Mouse (Mus musculus): ENCODE measurements around the gene Uimc1. TPM values are rescaled to one million over a fixed set of nuclear protein-coding genes. Genes with fewer than 3 reads are reported as not detected.

Uimc1 gene
- polyA plus RNA-seq, 1 experiment from 2014 or later, result 12.1 TPM

GRCm38 (mm10) chr13:54995161-54995560, 104.9 kb downstream of the Uimc1 start:
- no peak for ATAC-seq
- H3K9me3 ChIP-seq (ENCODE audit: low read length), result no peaks in the 10 kb centered on the region

GRCm38 (mm10) chr13:54994576-54994975, 105.5 kb downstream of the Uimc1 start:
- Histone ChIP-seq H3K4me2 (ENCODE audit: low read depth, low read length) (no peak overlapping the region), H3K27ac (ENCODE audit: low read depth) (no peak overlapping the region), H3K27me3 (ENCODE audit: insufficient read depth, low read length) (no peaks in the 10 kb centered on the region), H3K36me3 (replicated peaks; ENCODE audit: insufficient read depth, low read length) (no peaks in the 10 kb centered on the region), H3K4me3 (ENCODE audit: low read depth, low read length) (no peak overlapping the region), H3K4me1 (ENCODE audit: insufficient read depth) (no peaks in the 10 kb centered on the region), H3K9me3 (ENCODE audit: low read length) (no peaks in the 10 kb centered on the region), H3K9ac (replicated peaks) (no peak overlapping the region)
- ATAC-seq (no peak), DNase-seq (no peak)
- TF ChIP-seq EP300 (IDR thresholded peaks at IDR 0.05; ENCODE audit: low read depth) (no peak), CTCF (IDR thresholded peaks at IDR 0.05; ENCODE audit: low read depth) (no peak)
- 44% methylated on average over 4 of the region's 4 CpGs for WGBS (ENCODE audit: insufficient replicate concordance)

More at GRCm38 (mm10) chr13:54995161-54995560, 104.9 kb downstream of the Uimc1 start:
- Histone ChIP-seq H3K4me2 (ENCODE audit: low read depth, low read length) (no peak overlapping the region), H3K4me3 (ENCODE audit: low read depth, low read length) (no peak overlapping the region), H3K36me3 (replicated peaks; ENCODE audit: insufficient read depth, low read length) (no peaks in the 10 kb centered on the region), H3K9ac (replicated peaks) (no peak overlapping the region), H3K4me1 (ENCODE audit: insufficient read depth) (no peaks in the 10 kb centered on the region), H3K27me3 (ENCODE audit: insufficient read depth, low read length) (no peaks in the 10 kb centered on the region), H3K27ac (ENCODE audit: low read depth) (no peak overlapping the region)
- TF ChIP-seq CTCF (IDR thresholded peaks at IDR 0.05; ENCODE audit: low read depth), result no peak
- no peak for TF ChIP-seq EP300 (IDR thresholded peaks at IDR 0.05; ENCODE audit: low read depth)
- 50% methylated on average over 6 of the region's 6 CpGs for WGBS (ENCODE audit: insufficient replicate concordance)
- DNase-seq, result no peak

- 82% methylated on average over 7 of the region's 7 CpGs for WGBS (ENCODE audit: insufficient replicate concordance)
- H3K4me1 ChIP-seq (ENCODE audit: insufficient read depth), result no peaks in the 10 kb centered on the region
- H3K27me3 ChIP-seq (ENCODE audit: insufficient read depth, low read length), result no peaks in the 10 kb centered on the region
- no peak for TF ChIP-seq EP300 (IDR thresholded peaks at IDR 0.05; ENCODE audit: low read depth)
- no peak for TF ChIP-seq CTCF (IDR thresholded peaks at IDR 0.05; ENCODE audit: low read depth)
- H3K9ac ChIP-seq (replicated peaks), result no peak overlapping the region
- no peak overlapping the region for H3K4me3 ChIP-seq (ENCODE audit: low read depth, low read length)
- no peak overlapping the region for H3K4me2 ChIP-seq (ENCODE audit: low read depth, low read length)
- ATAC-seq (no peak), DNase-seq (no peak)
- no peaks in the 10 kb centered on the region for H3K9me3 ChIP-seq (ENCODE audit: low read length)
- no peaks in the 10 kb centered on the region for H3K36me3 ChIP-seq (replicated peaks; ENCODE audit: insufficient read depth, low read length)
- H3K27ac ChIP-seq (ENCODE audit: low read depth), result no peak overlapping the region
These were observed 107.9 kb downstream of the Uimc1 start for GRCm38 (mm10) chr13:54992215-54992614.

GRCm38 (mm10) chr13:54988181-54988760, 111.8 kb downstream of the Uimc1 start:
- no peaks in the 10 kb centered on the region for H3K36me3 ChIP-seq (replicated peaks; ENCODE audit: insufficient read depth, low read length)
- H3K27ac ChIP-seq (ENCODE audit: low read depth), result no peak overlapping the region
- DNase-seq, result no peak
- no peaks in the 10 kb centered on the region for H3K27me3 ChIP-seq (ENCODE audit: insufficient read depth, low read length)
- no peak for ATAC-seq
- no peaks in the 10 kb centered on the region for H3K4me1 ChIP-seq (ENCODE audit: insufficient read depth)
- no peak overlapping the region for H3K4me2 ChIP-seq (ENCODE audit: low read depth, low read length)
- no peak for TF ChIP-seq EP300 (IDR thresholded peaks at IDR 0.05; ENCODE audit: low read depth)
- TF ChIP-seq CTCF (IDR thresholded peaks at IDR 0.05; ENCODE audit: low read depth), result no peak
- no peak overlapping the region for H3K4me3 ChIP-seq (ENCODE audit: low read depth, low read length)
- H3K9ac ChIP-seq (replicated peaks), result no peak overlapping the region
- H3K9me3 ChIP-seq (ENCODE audit: low read length), result no peaks in the 10 kb centered on the region
- 17% methylated on average over 7 of the region's 7 CpGs for WGBS (ENCODE audit: insufficient replicate concordance)

GRCm38 (mm10) chr13:54987405-54987804, 112.7 kb downstream of the Uimc1 start:
- Histone ChIP-seq H3K4me3 (ENCODE audit: low read depth, low read length) (no peak overlapping the region), H3K9me3 (ENCODE audit: low read length) (no peaks in the 10 kb centered on the region), H3K4me2 (ENCODE audit: low read depth, low read length) (no peak overlapping the region), H3K9ac (replicated peaks) (no peak overlapping the region), H3K36me3 (replicated peaks; ENCODE audit: insufficient read depth, low read length) (no peaks in the 10 kb centered on the region), H3K4me1 (ENCODE audit: insufficient read depth) (no peaks in the 10 kb centered on the region), H3K27me3 (ENCODE audit: insufficient read depth, low read length) (no peaks in the 10 kb centered on the region), H3K27ac (ENCODE audit: low read depth) (no peak overlapping the region)
- no peak for TF ChIP-seq CTCF (IDR thresholded peaks at IDR 0.05; ENCODE audit: low read depth)
- no peak for TF ChIP-seq EP300 (IDR thresholded peaks at IDR 0.05; ENCODE audit: low read depth)
- 75% methylated on average over 9 of the region's 9 CpGs for WGBS (ENCODE audit: insufficient replicate concordance)
- no peak for ATAC-seq
- DNase-seq, result no peak

- no peaks in the 10 kb centered on the region for H3K27me3 ChIP-seq (ENCODE audit: insufficient read depth, low read length)
- no peak overlapping the region for H3K9ac ChIP-seq (replicated peaks)
- 55% methylated on average over 2 of the region's 2 CpGs for WGBS (ENCODE audit: insufficient replicate concordance)
- TF ChIP-seq EP300 (IDR thresholded peaks at IDR 0.05; ENCODE audit: low read depth), result no peak
- peak; percentile 47 for TF ChIP-seq CTCF (IDR thresholded peaks at IDR 0.05; ENCODE audit: low read depth)
- H3K36me3 ChIP-seq (replicated peaks; ENCODE audit: insufficient read depth, low read length), result no peaks in the 10 kb centered on the region
- H3K9me3 ChIP-seq (ENCODE audit: low read length), result no peaks in the 10 kb centered on the region
- H3K4me1 ChIP-seq (ENCODE audit: insufficient read depth), result no peaks in the 10 kb centered on the region
- H3K27ac ChIP-seq (ENCODE audit: low read depth), result no peak overlapping the region
- no peak overlapping the region for H3K4me3 ChIP-seq (ENCODE audit: low read depth, low read length)
- no peak for ATAC-seq
- H3K4me2 ChIP-seq (ENCODE audit: low read depth, low read length), result no peak overlapping the region
- DNase-seq, result no peak
These were observed 116.5 kb downstream of the Uimc1 start for GRCm38 (mm10) chr13:54983614-54984013.
